Mouse (Mus musculus) testis, postnatal 10 days (tissue): ENCODE measurements around the gene Wfdc11.
"Not testable (repeated sequence)": the region's sequence is repeated elsewhere in the genome, so short reads cannot be mapped to it uniquely, and the experiment has no call there.

Source experiments
- DNase-seq: peaks from one replicate; pipeline ENCODE4 v3.0.0; 2021; ENCODE audit warnings: low spot score

Gene Wfdc11

DNA sequence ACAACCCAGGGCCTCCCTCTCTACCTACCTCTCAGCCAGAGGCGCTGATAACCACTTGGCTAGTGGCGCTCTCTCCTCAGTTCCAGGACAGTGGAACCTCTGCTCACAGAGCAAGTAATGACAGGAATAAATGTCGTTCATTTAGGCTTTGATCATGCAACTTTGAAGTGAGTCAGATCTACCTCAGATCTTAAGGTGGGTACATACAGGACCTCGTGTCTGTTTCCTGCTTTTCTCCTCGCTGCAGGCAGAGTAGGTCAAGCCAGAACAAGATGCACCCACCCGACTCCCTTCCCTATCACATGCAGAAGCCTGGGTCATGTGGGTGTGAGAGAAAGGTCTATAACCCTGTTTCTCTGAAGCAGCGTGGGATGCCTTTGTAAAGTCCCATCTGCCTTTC lies at the start of gene Wfdc11:
Gene Wfdc11, minus strand, starts transcription at position 101 of the 400 bp plus-strand sequence.
- peak; percentile 31 for DNase-seq

DNA sequence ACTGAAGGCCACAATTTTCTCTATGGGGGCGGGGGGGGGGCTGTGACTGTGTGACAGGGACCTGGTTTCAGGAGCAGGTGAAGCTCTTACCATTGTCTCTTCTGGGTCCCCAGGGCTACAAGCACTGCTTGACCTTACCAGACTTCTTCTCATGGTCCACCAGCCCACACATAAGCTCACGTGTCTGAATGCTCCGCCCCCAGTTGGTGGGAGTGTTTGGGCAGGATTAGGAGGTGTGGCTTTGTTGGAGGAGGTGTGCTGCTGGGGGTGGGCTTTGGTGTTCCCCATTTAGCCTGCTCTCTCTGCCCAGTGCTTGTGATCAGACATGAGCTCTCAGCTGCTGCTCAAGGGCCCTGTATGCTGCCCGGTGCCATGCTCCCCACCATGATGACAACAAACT lies 49.4 kb upstream of the Wfdc11 start:
- DNase-seq = no peak

DNA sequence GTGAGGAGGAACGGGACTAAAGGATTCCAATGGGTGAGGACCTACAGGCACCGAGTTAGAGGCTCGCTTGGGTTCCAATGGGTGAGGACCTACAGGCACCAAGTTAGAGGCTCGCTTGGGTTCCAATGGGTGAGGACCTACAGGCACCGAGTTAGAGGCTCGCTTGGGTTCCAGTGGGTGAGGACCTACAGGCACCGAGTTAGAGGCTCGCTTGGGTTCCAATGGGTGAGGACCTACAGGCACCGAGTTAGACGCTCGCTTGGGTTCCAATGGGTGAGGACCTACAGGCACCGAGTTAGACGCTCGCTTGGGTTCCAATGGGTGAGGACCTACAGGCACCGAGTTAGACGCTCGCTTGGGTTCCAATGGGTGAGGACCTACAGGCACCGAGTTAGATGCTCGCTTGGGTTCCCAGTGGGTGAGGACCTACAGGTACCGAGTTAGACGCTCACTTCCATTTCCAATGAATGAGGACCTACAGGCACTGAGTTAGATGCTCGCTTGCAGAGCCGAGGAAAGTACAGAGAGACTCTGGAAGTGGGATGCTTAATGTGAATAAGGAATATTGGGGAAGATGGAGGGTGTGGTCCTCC lies 42.4 kb upstream of the Wfdc11 start:
- not testable (repeated sequence) for DNase-seq

DNA sequence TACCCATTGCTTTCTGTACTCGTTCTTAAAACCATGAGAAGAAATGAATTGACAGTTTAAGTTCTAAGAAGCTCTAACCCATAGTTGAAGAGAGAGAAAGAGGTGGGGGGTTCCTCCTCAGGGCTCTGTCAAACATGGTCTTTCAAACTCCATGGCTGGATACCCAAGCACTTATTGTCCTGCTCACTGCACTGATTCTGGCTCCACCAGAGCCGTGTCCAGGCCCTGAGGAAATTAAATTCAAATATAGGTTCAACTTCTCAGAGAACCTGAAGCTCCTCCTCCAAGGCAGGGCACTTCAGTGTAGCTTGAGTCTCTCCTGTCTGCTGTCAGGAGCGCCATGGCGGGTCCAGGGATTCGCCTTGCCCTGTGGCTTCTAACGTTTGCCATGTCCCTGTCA lies 41.1 kb upstream of the Wfdc11 start, which contains the start of gene Spint5:
Gene Spint5, plus strand, starts transcription at position 301 of the 400 bp plus-strand sequence.
- no peak for DNase-seq

DNA sequence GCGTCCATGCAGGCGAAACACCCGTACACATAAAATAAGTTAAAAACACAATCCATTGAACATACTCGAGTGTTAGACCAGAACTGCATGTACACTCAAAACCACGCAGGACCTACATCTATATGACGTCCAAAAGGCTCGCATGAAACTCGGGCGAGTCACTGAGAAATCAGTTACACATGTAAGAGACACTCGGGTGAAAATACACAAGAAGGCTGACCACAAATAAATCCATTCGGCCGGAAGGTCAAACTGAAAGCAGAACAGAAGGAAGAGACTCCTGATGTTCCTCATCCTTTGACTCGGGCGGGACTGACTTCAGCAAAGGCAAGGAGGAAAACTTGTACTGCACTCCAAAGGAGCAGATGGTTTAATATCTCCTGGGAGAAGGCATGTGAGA lies 32.1 kb upstream of the Wfdc11 start:
- DNase-seq = no peak

DNA sequence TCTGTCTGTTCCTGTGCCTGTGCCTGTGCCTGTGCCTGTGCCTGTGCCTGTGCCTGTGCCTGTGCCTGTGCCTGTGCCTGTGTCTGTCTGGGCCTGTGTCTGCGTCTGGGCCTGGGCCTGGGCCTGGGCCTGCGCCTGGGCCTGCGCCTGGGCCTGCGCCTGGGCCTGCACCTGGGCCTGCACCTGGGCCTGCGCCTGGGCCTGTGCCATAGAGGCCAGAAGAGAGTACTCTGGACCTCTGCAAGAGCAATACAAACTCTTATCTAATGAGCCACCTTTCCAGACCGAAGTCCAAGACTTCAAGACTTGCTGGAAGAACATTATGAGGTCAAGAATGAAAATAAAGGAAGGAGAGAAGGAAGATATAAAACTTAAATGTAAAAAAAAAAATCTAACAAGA lies 31.4 kb upstream of the Wfdc11 start:
- DNase-seq = no peak

DNA sequence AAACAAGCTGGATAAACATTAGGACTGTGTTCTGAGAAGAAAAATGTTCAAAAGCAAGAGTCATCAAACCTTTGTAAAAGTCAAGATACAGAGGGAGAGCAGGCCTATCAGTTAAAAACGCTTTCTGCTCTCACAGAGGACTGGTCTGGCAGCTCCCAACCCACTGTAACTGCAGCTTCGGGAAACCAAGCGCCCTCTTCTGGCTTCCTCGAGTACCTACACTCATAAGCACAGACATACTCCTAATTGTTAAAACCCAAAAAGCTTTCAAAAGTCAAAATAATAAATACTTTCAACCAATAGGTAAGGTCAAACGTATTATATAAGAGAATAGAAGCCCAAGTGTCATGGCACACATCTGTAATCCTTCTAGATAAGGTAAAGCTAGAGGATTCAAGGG lies 30.3 kb upstream of the Wfdc11 start:
- no peak for DNase-seq

DNA sequence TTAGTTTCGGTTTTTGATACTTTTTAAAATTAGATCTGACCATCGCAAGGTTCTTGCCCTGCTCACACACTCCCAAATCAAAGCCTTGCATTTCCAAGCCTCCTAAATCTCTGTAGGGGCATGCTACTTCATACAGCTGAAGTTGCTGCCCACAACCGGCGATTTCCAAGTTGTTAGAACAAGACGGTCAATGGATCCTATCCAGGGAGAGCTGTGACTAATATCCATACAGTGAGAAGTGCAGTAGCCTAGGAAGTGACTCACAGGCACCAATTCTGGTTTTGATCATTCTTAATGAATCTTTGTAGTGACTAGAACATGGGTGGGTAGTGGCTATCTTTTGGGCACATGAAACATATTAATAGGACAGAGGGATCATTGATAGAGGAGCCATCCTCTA lies 27.9 kb upstream of the Wfdc11 start:
- DNase-seq = no peak

DNA sequence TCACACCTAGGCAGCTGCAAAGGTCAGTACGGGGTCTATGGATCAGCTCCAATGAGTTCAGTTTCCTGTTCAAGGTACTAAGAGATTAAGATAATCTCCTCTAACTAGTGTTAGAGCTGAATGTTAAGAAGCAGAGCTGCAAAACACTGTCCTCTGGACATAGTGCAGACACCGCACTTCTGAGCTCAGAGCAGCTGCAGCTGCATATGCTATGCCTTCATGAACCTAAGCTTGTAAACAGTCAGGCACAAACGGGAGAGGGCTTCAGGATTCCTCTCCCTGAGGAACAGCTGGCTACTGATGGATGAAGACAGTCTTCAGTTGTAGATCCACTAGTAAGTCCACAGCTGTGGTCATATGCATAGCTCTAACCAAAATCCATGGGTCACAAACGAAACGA lies 27.1 kb upstream of the Wfdc11 start:
- DNase-seq = no peak

DNA sequence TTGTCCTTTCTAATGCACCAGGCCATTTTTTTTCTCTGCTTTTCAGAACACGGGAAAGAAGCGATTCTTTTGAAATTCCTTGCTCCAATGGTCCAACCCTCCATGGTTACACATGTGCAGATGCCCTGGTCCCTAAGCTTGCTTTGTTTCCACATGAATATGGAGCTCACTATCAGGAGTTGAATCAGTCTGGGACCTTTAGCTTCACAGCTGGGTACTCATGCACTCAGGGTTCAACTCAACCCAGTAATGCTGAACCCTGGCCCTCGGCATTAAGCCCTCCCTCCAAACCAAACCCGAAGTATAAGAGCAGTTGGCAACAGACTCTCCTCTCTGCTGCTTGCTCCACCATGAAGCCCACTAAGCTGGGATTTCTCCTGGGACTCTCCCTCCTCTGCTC lies 24.3 kb upstream of the Wfdc11 start, which contains the start of gene Spint4:
Gene Spint4, plus strand, starts transcription at position 301 of the 400 bp plus-strand sequence.
- DNase-seq = peak; percentile 12

DNA sequence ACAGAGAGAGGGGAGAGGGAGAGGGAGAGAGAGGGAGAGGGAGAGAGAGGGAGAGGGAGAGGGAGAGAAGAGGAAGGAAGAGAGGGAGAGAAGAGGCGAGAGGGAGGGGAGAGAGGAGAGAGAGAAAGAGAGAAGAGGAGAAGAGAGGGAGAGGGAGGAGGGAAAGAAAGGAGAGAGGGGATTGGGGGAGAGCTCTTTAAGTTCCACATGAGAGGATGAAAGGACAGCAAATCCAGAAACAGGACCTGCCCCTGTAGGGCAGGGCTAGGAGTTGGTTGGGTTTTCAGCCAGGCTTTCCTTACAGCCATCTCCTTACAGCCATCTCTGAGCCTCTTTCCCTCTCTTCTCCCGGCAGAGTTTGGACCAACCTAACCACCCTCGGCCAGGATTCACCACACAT lies 10.9 kb upstream of the Wfdc11 start, which contains the start of gene Wfdc13:
Gene Wfdc13, plus strand, starts transcription at position 301 of the 400 bp plus-strand sequence.
- DNase-seq = peak; percentile 30

DNA sequence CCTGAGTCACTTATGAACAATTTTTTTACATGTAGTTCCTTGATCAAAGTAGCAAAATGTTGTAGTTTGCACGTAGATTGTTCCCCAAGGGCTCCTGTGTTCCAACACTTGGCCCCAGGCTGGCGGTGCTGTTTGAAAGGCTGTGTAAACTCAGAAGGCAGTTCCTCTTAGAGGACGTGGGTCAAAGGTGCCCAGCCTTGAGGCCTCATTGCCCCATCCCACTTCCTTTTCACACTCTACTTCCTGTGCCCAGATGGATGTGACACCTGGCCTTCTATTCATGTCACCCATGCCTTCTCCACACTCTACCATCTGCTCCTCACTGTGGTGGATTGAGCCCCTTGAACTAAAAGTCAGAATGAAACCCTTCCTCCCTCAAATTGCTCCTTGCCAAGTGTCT lies 6.0 kb upstream of the Wfdc11 start:
- peak; percentile 41 for DNase-seq

DNA sequence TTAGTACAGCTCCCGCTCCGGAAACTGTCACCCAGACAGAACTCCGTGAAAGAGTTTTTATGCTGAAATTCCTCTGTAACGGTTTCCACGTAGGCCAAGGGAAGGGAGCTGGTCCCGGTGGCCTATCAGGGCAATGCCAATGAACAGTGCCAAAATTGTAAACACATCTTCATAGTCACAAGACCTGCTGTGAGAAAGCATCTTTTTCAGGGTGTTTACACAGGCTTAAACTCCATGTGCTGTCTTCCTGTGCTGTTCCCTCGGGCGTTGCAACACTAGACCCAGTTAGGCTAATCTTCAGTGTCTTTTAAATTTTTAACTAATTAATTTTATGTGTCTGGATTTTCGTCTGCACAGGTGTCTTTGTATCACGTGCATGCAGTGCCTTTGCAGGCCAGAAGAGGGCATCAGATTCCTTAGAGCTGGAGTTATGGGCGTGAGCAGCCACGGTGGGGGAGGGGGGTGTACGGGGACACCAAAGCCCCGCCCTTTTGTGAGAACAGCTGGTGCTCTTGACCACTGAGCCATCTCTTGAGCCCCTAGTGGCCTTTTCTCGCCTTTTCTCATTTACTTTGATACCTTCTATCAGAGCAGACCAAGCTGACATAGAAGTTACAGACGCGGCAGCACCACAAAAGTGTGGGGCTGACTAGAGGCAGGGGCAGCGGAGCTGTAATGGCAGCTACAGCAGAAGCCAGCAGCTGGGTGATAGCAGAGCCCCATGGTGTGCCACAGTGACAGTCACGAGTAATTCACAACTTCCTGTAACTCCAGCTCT lies 5.2 kb upstream of the Wfdc11 start:
- DNase-seq = peak; percentile 91

DNA sequence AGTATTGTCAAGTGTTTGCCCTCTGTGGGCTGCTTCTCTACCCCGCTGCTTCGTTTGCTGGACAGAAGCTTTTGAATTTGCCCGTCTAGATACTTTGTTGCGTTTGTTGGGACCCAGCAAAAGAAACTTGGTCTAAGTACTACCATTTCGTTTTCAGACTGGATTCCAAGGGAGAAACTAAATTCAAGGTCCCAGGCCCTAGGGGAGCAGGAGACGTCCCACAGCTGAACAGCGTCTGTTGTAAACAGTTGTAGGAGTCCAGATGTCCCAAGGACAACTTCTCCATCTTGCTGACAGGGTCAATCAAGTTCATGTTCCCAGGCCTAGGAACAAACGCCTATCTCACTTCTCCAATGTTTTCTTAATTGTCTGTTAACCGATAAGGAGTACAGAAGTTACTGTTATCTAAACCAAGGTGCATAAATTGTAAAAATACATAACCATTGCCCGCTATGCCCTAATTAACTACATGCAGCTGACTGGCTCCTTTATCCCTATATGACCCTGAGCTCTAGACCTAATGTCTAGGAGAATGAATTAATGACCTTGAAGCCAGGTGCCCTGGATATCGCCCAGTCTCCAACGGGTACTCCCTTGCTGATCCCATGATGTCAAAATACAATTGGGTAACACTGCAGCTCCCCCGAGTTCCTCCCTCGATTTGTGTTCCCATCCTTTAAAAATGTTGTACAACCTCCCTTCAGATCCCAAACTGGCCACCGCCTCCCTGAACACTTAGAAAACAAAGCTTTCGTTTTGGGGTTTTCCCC lies 3.2 kb upstream of the Wfdc11 start:
- peak; percentile 48 for DNase-seq

DNA sequence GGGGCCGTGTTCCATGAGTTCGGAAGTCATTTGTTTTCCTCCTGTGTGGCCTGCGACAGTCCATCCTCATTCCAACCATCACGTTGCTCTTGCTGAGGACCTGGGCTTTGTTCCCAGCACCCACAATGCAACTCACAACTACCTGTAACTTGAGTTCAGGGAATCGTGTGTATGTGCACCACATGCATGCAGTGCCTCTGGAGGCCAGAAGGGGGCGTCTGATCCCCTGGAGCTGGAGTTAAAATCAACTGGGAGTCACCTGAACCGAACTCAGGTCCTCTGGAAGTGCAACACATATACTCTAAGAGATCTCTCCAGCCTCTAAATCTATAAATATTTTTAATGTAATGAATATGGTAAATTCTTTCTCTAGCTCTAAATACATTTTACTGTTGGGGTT lies 2.2 kb upstream of the Wfdc11 start:
- peak; percentile 46 for DNase-seq

DNA sequence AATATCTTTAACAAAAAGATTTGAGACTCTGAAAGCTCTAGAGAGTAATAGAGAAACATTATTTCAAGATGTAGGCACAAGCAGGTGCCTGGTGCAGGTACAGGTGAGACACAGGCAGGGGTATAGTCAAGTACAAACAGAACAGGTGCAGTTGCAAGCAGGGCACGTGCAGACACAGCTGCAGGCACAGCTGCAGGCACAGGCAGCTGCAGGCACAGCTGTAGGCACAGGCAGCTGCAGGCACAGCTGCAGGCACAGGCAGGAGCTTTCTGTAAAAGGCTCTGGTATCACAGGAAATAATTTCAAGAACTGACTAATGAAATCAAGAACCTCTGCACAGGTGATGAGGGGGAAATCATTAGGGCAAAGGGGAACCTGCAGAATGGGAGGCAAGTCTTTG lies 2.9 kb downstream of the Wfdc11 start:
- DNase-seq = peak; percentile 17

DNA sequence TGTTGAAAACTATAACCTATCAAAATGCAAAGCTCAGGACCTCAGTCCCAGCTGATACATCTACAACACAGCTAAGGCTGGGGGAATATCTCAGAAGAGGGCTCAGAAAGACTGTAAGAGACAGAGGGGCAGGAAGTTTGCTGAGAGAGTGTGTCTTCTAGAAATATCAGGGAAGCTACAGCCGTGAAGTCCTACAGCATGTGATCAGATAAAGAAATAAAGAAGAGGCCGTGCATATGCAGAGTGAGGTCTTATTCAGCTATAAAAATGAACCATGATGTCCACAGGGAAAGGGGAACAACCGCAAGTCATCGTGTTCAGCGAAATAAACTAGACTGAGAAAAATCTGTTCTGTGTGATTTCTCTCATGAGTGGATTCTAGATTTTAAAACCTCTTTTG lies 3.6 kb downstream of the Wfdc11 start:
- DNase-seq = no peak

DNA sequence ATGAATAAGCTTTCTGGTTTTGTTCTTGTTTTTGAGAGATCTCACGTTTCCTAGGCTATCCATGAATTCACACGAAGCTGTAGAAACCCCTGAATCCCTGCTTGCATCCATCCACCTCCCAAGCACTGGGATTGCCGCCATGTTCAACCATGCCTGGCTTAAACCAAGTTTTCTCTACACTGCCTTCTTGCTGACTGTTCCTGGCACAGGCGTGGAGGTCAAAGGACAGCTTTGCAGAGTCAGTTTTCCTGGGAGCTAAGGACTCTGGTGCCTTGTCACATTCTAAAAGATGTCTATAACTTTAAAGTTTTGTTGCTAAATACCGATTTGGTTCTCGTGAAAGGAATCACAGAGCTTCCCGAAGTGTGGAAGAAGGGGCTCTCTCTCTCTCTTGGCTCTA lies 9.0 kb downstream of the Wfdc11 start:
- no peak for DNase-seq

DNA sequence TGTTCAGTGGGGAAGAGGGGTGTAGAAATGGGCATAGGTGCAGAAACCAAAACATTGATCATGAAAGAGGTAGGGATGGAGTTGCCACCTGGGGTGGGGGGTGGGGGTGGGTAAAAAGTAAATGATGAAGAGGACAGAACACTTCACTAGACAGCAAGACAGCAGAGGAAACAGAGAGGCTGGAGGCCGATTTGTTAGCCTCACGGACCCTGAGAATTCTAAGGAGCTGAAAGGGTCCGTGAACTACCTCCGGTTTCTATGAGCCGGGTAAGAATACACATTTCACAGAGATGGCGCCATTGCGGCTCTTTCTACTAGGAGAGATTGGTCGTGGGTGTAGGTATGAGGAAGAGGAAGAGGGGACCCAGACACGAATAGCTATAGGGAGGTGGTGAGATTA lies 17.4 kb downstream of the Wfdc11 start, which contains the start of gene Wfdc9:
Gene Wfdc9, minus strand, starts transcription at position 101 of the 400 bp plus-strand sequence.
- no peak for DNase-seq

DNA sequence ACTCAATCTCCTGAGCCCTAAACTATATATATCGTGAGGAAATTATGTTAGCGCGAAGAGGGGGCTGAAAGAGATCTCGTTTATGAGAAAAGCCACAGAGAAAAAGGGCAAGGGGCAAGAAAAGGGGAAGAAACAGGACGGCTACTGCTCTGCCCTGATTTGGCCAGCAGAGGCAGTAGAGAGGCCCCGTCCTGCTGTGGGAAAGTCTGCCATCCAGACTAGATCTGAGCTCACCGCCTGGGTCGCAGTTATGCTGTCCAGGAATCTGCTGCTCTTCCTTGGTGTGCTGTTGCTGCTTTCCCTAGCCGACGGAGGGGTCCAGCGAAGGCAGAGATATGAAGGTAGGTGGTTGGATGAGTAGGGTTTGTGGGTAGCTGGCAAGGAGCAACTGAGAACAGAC lies 18.0 kb downstream of the Wfdc11 start, which contains the start of gene Wfdc10:
Gene Wfdc10, plus strand, starts transcription at position 189 of the 400 bp plus-strand sequence.
- peak; percentile 85 for DNase-seq

DNA sequence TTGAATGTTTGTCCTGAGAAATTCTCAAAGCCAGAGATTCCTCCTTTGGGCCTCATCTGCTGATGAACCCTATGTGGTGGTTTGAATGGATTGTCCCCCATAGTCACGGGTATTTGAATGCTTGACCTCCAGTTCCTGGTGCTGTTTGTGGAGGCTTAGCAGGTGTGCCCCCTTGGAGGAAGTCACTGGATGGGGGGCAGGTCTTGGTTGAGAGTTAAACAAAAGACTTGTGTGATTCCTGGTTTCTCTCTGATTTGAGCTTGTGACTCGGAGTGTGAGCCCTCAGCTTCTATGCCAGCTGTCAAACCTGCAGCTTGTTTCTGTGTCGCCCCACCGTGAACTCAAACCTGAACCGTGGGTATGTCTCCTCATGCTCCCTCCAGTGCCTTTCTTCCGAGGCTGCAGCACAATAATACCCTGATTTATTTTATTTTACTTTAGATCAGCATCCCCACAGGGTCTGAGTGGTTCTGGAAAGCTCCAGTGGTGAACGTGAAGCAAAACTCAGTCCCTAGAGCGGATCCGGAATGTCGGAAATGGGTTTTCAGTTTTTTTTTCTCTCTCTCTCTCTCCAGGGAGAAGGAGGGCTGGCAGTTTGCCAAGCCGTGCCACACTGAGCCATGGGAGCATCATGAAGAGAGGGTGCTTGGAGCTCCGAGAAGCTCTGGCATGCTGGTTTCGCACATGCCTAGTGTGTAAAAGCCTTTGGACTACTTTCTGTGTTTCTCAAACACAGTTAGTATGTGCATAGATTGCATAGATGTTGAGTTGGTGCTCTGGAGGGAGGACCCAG lies 31.8 kb downstream of the Wfdc11 start:
- DNase-seq = peak; percentile 71

DNA sequence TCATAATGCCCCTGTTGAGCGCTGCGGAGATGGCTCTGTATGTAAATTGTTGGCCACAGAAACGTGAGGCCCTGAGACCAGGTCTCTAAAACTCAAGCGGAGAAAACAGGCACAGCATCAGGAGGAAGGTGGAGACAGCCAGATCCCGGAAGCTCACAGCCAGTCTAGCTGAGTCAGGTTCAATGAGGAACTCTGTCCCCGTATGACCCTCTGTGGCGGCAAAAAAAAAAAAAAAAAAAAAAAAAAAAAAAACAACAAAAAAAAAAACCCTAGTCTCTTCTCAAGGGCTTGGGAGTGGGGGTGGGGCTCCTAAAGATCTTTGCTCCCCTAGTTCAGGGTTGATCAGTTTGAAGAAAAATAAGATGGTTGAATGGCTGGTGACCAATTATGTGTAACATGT lies 32.8 kb downstream of the Wfdc11 start:
- DNase-seq = no peak
